Mouse (Mus musculus) hindbrain, embryonic 15.5 days (tissue): ENCODE data around the gene Nptx2. TPM values are rescaled to one million over a fixed set of nuclear protein-coding genes. Genes with fewer than 3 reads are reported as not detected.

ENCODE experiments used
- ATAC-seq: fragments of 200-750 bp; cut with Nextera tagmentation; 2 replicates; pipeline ENCODE4 v1.8.0; 2017; ENCODE audit warnings: low read depth, moderate number of reproducible peaks, moderate TSS enrichment; ENCODE audit not compliant: low FRiP score
- H3K27ac ChIP-seq: fragments of 300-500 bp; sonication (generic); replicated peaks from 2 replicates; pipeline ENCODE4 v1.5.1; 2015; ENCODE audit warnings: mild to moderate bottlenecking, inconsistent platforms
- H3K27me3 ChIP-seq: fragments of 300-500 bp; sonication (generic); 2 replicates; pipeline ENCODE4 v1.6.1; 2015; ENCODE audit warnings: control low read depth, inconsistent platforms
- H3K36me3 ChIP-seq: fragments of 300-500 bp; sonication (generic); 2 replicates; pipeline ENCODE4 v1.6.1; 2015; ENCODE audit warnings: control low read depth, inconsistent platforms
- H3K4me1 ChIP-seq: fragments of 300-500 bp; sonication (generic); replicated peaks from 2 replicates; pipeline ENCODE4 v1.6.1; 2015; ENCODE audit warnings: control low read depth, inconsistent platforms
- H3K4me2 ChIP-seq: fragments of 300-500 bp; sonication (generic); 2 replicates; pipeline ENCODE4 v1.6.1; 2015; ENCODE audit warnings: moderate library complexity, mild to moderate bottlenecking, inconsistent platforms
- H3K4me3 ChIP-seq: fragments of 300-500 bp; sonication (generic); 2 replicates; pipeline ENCODE4 v1.5.1; 2015; ENCODE audit warnings: mild to moderate bottlenecking, inconsistent platforms
- H3K9ac ChIP-seq: fragments of 300-500 bp; sonication (generic); 2 replicates; pipeline ENCODE4 v1.6.1; 2015; ENCODE audit warnings: inconsistent platforms
- H3K9me3 ChIP-seq: fragments of 300-500 bp; sonication (generic); 2 replicates; pipeline ENCODE4 v1.6.1; 2016; ENCODE audit warnings: control low read depth, inconsistent platforms
- WGBS: fragments of 180-500 bp; shearing (Covaris S2); methylation state at CpG from one replicate; pipeline ENCODE4 v1.1.7; 2015; 5-methylcytosine and 5-hydroxymethylcytosine counted together
- polyA plus RNA-seq: library from polyadenylated mRNA; unstranded; fragments of >200 nt; fragmentation: Nextera tagmentation; extraction: Ambion mirVana; gene quantifications from 2 replicates; pipeline ENCODE4 v1.2.1, GENCODE M21; 2015

Gene Nptx2
- polyA plus RNA-seq, 1 experiment from 2014 or later = 7.9 TPM

DNA sequence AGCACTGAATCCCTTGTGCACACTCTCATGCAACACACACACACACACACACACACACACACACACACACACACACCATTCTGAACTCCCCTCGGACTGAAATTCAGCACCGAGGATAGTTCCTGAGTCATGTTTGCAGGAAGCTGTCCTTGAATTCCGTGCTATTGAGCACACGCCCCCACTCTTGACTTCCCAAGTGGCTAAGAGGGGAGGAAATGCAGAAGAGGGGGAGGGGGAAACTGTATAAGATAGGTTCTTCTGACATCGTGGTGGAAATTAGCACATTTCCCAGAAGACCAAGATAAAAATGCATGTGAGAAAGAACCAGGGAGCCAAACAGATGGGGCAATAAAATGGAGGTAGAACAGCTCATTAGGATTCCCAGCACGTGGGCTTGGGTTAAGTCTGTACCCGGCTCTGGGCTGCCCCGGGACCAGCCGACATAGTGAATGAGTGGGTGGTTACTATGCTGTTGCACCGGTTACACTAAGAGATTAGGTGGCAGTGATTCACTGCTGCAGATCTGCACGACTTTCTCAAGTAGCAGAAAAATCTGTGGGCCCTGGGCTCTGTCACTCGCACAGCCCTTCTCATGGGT is 2.9 kb upstream of the Nptx2 start:
- H3K4me1 ChIP-seq = peaks cover 32% of the 10 kb centered on the region
- WGBS = 9% methylated on average over 12 of the region's 12 CpGs

DNA sequence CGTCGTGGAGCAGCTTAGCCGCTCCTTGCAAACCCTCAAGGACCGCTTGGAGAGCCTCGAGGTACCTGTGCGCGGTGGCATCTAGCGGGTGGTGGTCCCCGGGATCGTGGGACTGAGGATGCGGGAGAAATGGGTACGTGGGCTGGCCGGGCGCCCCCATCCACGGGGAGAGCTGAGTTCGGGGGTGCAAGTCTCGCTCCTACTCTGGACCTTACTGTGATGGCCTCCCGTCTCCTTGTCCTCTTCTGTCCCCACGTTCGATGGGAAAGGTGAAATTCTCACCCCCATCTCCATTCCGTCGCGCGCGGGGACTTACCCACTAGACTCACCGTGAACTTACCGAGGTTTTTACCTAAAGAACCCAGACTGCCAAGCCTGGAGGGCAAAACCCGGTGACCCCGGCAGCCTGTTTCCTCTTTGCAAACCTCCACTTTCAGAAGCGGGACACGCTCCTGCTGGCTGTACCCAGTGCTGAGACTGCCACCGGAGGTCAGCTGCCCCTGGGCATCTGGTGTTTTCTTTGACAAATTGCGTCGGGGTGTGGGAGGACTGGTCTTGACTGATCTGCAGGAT is 807 bp downstream of the Nptx2 start:
- WGBS = 2% methylated on average over 34 of the region's 34 CpGs
- no peaks in the 10 kb centered on the region for H3K36me3 ChIP-seq
- H3K4me1 ChIP-seq = peaks cover 53% of the 10 kb centered on the region
- peak overlapping the region; percentile 40 for H3K9ac ChIP-seq
- H3K27me3 ChIP-seq = peaks cover 15% of the 10 kb centered on the region
- H3K27ac ChIP-seq = no peak overlapping the region
- H3K4me3 ChIP-seq = peak overlapping the region; percentile 40
- H3K9me3 ChIP-seq = no peaks in the 10 kb centered on the region
- H3K4me2 ChIP-seq = peak overlapping the region; percentile 70
- no peak for ATAC-seq

More for the DNA sequence above, 2.9 kb upstream of the Nptx2 start:
- Histone ChIP-seq H3K36me3 (no peaks in the 10 kb centered on the region), H3K27me3 (peaks cover 9% of the 10 kb centered on the region), H3K27ac (no peak overlapping the region), H3K4me3 (no peak overlapping the region), H3K9me3 (no peaks in the 10 kb centered on the region), H3K4me2 (peak overlapping the region; percentile 33), H3K9ac (no peak overlapping the region)
- ATAC-seq = no peak

DNA sequence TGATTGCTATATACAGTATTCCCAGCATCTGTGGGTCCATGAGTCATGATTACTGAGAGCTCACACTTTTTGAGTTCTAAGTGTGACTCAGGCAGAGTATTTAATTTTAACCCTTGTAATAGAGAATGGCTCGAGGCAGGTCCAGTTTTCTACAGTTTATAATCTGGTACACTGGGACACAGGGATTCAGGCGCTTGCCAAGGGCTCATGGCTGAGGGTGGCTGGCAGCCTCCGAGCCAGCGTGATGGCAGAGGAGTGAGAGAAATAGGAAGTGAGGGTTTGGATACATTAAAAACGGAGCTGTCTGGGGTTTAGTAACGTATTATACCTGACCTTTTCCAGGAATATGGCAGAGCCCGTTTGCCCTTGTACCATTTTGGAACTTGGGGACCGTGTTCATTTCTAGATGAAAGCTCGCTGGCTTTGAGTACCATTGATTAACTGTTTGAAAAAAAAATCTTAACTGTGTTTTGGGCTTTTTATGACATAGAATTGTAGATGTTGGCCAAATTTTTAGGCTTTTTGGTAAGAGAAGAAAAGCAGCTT is 1.7 kb downstream of the Nptx2 start:
- ATAC-seq = no peak
- peak overlapping the region; percentile 40 for H3K4me3 ChIP-seq
- peaks cover 53% of the 10 kb centered on the region for H3K4me1 ChIP-seq
- H3K4me2 ChIP-seq = peak overlapping the region; percentile 70
- H3K27me3 ChIP-seq = peaks cover 15% of the 10 kb centered on the region
- WGBS = 14% methylated on average over 9 of the region's 9 CpGs
- no peak overlapping the region for H3K27ac ChIP-seq
- 0 out of 2 replicates have a peak overlapping the region, but pooled peaks have one; percentile 41 for H3K9ac ChIP-seq
- no peaks in the 10 kb centered on the region for H3K36me3 ChIP-seq
- no peaks in the 10 kb centered on the region for H3K9me3 ChIP-seq

DNA sequence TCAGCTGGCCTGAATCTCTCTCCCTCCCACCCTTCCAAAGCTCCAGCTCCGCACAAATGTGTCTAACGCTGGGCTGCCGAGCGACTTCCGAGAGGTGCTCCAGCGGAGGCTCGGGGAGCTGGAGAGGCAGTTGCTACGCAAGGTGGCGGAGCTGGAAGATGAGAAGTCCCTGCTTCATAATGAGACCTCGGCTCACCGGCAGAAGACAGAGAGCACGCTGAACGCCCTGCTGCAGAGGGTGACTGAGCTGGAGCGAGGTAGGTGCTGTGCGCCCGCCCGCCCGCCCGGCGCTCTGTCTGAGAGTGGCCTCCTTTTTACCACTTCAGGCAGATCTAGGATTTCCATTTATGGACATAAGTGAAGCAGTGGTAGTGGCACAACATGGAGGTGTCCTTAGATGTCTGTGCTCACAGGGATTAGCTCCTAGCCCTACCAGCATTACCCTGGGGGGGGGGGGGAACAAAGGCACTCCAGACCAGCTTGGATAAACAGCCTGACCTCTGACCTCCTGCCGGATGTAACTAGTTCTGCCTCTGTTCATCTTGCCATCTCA is 2.5 kb downstream of the Nptx2 start:
- H3K36me3 ChIP-seq = no peaks in the 10 kb centered on the region
- H3K27ac ChIP-seq = no peak overlapping the region
- peak; percentile 23; the same call in 1 of the 2 replicates for ATAC-seq
- H3K27me3 ChIP-seq = peaks cover 15% of the 10 kb centered on the region
- peaks cover 48% of the 10 kb centered on the region for H3K4me1 ChIP-seq
- H3K9me3 ChIP-seq = no peaks in the 10 kb centered on the region
- 2% methylated on average over 21 of the region's 21 CpGs for WGBS
- peak overlapping the region; percentile 40 for H3K4me3 ChIP-seq
- peak overlapping the region; percentile 41 for H3K9ac ChIP-seq
- H3K4me2 ChIP-seq = peak overlapping the region; percentile 70

DNA sequence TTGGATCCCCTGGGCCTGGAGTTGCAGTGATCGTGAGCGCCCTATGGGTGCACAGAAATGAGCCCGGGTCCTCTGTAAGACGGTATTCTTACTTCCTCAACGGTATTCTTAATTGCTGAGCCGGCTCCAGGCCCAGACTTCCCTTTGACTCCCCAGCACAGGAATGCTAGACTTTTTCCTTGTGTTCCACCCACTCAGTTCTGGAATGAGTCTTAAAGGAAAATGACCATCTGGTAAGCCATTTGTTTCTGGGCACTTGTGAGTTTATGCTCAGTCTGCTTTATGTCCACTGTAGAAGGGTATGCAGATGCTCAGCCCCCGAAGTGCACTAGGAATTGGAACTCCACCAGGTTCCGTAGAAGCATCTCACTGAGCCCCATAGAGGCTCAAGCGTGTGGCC is 4.3 kb downstream of the Nptx2 start:
- Histone ChIP-seq H3K27me3 (peaks cover 15% of the 10 kb centered on the region), H3K36me3 (no peaks in the 10 kb centered on the region), H3K4me3 (no peak overlapping the region), H3K27ac (no peak overlapping the region), H3K9me3 (no peaks in the 10 kb centered on the region), H3K9ac (no peak overlapping the region), H3K4me1 (peaks cover 44% of the 10 kb centered on the region), H3K4me2 (no peak overlapping the region)
- 82% methylated on average over 9 of the region's 9 CpGs for WGBS
- ATAC-seq = no peak

DNA sequence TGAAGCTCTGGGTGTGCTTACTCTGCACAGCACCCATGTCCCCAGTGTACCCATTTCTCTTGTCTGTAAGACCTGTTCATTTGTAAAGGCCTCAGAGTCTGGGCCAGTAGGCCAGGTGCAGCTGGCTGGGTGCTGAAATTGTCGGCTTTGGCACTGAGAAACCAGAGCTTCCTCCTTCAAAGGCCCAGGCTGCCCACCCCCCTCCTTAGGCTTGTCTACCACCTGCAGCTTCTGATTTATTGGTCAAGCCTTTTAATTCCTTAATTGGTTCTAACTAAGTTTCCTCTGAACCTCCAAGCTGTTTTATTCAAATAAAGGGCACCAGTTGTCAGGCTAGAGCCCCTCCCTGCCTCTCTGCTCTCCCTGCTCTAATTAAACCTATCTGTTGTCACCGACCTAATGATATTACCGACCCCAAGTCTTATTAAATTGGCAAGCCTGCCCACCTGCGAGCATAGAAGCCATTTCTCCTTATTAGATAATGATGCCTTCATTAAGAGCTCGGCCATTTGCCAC is 5.0 kb downstream of the Nptx2 start:
- H3K9ac ChIP-seq = no peak overlapping the region
- no peak overlapping the region for H3K4me2 ChIP-seq
- peaks cover 15% of the 10 kb centered on the region for H3K27me3 ChIP-seq
- no peak overlapping the region for H3K27ac ChIP-seq
- no peaks in the 10 kb centered on the region for H3K36me3 ChIP-seq
- ATAC-seq = no peak
- WGBS = 44% methylated on average over 5 of the region's 5 CpGs
- peaks cover 40% of the 10 kb centered on the region for H3K4me1 ChIP-seq
- no peaks in the 10 kb centered on the region for H3K9me3 ChIP-seq
- no peak overlapping the region for H3K4me3 ChIP-seq

DNA sequence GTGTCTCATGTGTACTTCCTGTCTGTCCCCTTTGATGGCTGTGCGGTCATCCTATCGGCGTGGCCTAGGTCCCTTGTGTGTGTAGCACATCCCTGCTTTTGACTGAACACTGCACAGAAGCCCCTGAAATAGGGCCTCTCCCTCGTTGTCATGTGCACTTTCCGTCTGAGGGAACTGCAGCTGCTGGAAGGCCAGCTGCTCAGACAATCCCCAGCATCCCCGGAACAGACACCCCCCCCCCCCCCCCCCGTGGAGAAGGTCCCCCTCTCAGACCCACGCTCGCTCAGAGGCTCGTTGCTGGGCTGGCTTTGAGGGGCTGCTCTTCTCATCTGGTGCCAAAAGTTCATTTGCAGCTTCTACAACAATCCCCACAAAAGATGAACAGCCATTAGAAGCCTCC is 11.0 kb downstream of the Nptx2 start:
- H3K4me2 ChIP-seq = no peak overlapping the region
- no peaks in the 10 kb centered on the region for H3K27me3 ChIP-seq
- no peak overlapping the region for H3K9ac ChIP-seq
- H3K27ac ChIP-seq = 0 out of 2 replicates have a peak overlapping the region, but pooled peaks have one; percentile 52
- H3K36me3 ChIP-seq = no peaks in the 10 kb centered on the region
- H3K4me3 ChIP-seq = no peak overlapping the region
- no peaks in the 10 kb centered on the region for H3K9me3 ChIP-seq
- ATAC-seq = peak; percentile 43; the same call in 1 of the 2 replicates
- H3K4me1 ChIP-seq = peaks cover 15% of the 10 kb centered on the region
- WGBS = 8% methylated on average over 10 of the region's 10 CpGs

DNA sequence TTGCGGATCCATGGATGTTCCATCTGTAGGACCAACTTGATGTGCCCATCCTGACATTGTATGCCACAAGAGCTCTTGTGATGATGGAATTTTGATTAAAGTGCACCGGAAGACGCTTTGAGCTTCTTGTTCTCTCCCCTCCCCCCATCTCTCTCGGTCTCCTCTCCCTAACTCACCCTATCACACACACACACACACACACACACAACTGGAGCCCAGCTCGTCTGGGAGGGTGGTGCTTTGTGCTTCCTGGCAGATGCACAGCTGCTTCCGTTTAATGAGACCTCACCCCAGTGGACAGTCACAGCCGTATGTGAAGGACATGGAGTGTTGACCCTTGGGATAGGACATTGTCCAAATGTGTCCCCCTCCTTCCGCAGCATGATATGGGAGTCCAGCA is 11.7 kb downstream of the Nptx2 start:
- peaks cover 15% of the 10 kb centered on the region for H3K4me1 ChIP-seq
- H3K9ac ChIP-seq = no peak overlapping the region
- no peak for ATAC-seq
- no peaks in the 10 kb centered on the region for H3K9me3 ChIP-seq
- WGBS = 32% methylated on average over 8 of the region's 8 CpGs
- H3K27ac ChIP-seq = no peak overlapping the region
- no peak overlapping the region for H3K4me2 ChIP-seq
- no peaks in the 10 kb centered on the region for H3K36me3 ChIP-seq
- no peaks in the 10 kb centered on the region for H3K27me3 ChIP-seq
- H3K4me3 ChIP-seq = no peak overlapping the region

DNA sequence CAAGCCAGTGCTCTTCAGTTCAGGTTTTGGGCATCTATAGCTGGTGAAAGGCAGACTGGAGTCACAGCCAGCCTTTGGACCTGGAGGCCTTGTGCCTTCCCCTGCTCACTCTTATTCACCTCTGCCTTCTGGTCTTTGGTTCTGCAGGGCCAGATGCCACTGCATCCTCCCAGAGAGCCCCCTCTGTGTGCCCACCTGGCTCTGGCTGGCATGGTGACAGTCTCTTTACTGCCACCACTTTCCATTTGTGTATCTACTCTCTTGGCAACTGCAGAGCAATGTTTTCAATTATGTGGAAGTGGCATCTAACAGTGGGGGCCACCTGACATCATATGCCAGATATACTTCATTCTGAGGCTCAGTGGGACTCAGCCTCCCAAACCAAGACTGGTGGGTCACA is 12.8 kb downstream of the Nptx2 start:
- no peak overlapping the region for H3K27ac ChIP-seq
- H3K4me1 ChIP-seq = peaks cover 15% of the 10 kb centered on the region
- H3K4me2 ChIP-seq = no peak overlapping the region
- no peak overlapping the region for H3K4me3 ChIP-seq
- no peaks in the 10 kb centered on the region for H3K36me3 ChIP-seq
- no peak for ATAC-seq
- no peaks in the 10 kb centered on the region for H3K27me3 ChIP-seq
- H3K9me3 ChIP-seq = no peaks in the 10 kb centered on the region
- no peak overlapping the region for H3K9ac ChIP-seq

DNA sequence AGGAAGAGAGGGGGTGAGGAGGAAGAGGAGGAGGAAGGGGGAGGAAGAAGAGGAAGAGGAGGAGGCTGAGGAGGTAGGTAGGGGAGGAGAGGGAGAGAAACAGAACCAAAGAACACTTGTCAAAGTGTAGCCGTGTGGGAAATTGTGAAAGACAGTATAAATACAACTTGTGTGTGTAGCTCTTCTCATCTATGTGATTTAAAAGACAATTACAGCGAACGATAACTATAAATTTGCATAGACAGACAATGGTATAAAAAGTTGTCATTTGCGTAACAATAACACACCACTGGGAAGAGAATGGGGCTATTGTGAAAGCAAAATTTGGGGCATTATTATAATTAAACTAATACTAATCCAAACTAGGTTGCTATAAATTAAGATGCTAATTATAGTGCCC is 20.0 kb downstream of the Nptx2 start:
- H3K4me2 ChIP-seq = no peak overlapping the region
- H3K27ac ChIP-seq = no peak overlapping the region
- no peaks in the 10 kb centered on the region for H3K9me3 ChIP-seq
- ATAC-seq = no peak
- no peak overlapping the region for H3K9ac ChIP-seq
- H3K27me3 ChIP-seq = no peaks in the 10 kb centered on the region
- H3K36me3 ChIP-seq = no peaks in the 10 kb centered on the region
- 53% methylated on average over 4 of the region's 4 CpGs for WGBS
- H3K4me1 ChIP-seq = no peaks in the 10 kb centered on the region
- no peak overlapping the region for H3K4me3 ChIP-seq

DNA sequence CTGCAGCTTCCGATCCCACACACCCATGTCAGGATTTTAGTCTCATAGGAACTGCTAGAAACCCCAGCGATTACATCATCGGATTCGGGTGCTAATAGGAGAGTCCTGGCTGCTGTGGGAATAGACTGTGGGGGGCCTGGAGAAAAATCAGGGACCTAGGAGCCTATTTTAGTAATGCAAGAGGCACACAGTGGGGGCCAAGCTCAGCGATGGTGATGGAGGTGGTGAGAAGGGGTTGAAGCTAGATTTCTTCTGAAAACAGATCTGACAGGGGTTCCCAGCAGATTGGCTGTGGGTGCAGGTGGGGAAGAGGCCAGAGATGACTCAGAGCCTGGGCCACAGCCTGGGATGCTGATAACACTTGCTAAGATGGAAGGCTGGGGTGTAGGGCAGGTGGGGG is 39.4 kb downstream of the Nptx2 start:
- Histone ChIP-seq H3K36me3 (no peaks in the 10 kb centered on the region), H3K9ac (no peak overlapping the region), H3K27me3 (no peaks in the 10 kb centered on the region), H3K9me3 (no peaks in the 10 kb centered on the region), H3K4me2 (no peak overlapping the region), H3K4me3 (no peak overlapping the region), H3K4me1 (no peaks in the 10 kb centered on the region), H3K27ac (no peak overlapping the region)
- whole genome bisulfite sequencing = 92% methylated on average over 5 of the region's 5 CpGs
- ATAC-seq = no peak

DNA sequence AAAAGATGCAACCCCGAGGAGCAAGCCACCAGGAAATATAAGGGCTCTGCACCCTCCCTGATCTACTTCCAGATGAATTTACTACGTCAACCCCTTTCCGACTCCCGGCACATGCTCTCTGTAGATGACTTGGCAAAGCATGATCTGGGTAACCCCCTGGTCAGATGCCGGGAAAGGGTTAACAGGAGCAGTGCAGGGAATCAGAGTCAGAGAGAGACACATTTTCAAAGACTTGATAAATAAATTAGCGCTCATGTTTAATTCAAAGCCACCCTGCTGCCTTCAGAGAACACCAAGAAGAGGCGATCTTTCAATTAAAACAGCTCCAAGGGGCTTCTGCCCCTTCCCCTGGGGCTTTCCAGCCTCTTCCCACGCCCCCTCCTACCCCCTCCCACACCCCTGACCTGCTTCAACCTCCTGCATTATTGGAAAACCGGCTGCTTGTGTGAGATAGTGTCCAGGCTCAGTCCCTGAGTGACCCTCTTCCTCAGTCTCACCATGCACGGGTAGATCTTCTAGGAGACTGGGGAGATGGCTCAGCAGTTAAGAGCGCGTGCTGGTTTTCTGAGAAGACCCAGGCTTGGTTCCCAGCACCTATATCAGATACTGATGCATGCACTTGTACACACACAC is 45.7 kb downstream of the Nptx2 start:
- no peak overlapping the region for H3K9ac ChIP-seq
- H3K4me1 ChIP-seq = peaks cover 7% of the 10 kb centered on the region; the same call in 1 of the 2 replicates
- no peak overlapping the region for H3K27ac ChIP-seq
- WGBS = 13% methylated on average over 12 of the region's 12 CpGs
- 0 out of 2 replicates have a peak, but pooled peaks have one; percentile 51 for ATAC-seq
- H3K4me3 ChIP-seq = no peak overlapping the region
- no peaks in the 10 kb centered on the region for H3K9me3 ChIP-seq
- no peak overlapping the region for H3K4me2 ChIP-seq
- H3K27me3 ChIP-seq = no peaks in the 10 kb centered on the region
- no peaks in the 10 kb centered on the region for H3K36me3 ChIP-seq
